18 mouse cellular contexts compared by ENCODE assay signal in the genomic region with DNA sequence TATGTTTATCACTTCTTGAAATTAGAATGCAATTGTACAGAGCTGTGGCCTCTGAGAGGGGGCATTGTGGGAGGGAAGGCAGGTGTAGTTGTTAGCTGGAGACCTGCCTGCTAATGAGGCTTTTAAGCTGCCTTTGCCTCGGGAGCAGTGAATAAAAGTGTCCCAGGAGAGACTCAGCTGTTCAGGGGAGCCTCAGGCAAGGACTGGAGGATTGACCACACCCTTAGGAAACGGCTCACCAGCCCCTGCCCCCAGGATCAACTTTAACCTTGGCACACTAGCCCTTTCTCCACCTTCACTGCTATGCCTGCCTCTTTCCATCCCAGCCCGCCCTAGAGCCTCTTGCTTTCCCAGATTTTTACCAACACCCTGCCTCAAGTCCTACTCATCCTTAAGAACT.
"Had no signal": no experiment of that assay in that cellular context is flagged by ENCODE, and none has a peak within 500 bp of the region (broad histone marks: within the 10 kb centered on the region; RNA-seq: fewer than 3 reads in every experiment).

No protein-coding gene starts in this region.

- ATAC-seq: midbrain, embryonic 15.5 days had no signal

- H3K36me3 ChIP-seq: midbrain, embryonic 10.5 days; midbrain, embryonic 12.5 days; midbrain, embryonic 15.5 days; neural tube, embryonic 13.5 days; neural tube, embryonic 15.5 days; stomach, embryonic 15.5 days had no signal

- H3K9ac ChIP-seq: liver, embryonic 14.5 days; lung, embryonic 14.5 days; midbrain, embryonic 12.5 days; midbrain, embryonic 15.5 days; neural tube, embryonic 13.5 days; neural tube, embryonic 15.5 days; stomach, embryonic 15.5 days had no signal

- DNase-seq: lung, adult 18-20 months; lung, embryonic 14.5 days; lung, postnatal 10 days; lung, postnatal 4 days; right cerebral cortex, postnatal 25 days; right cerebral cortex, postnatal 4 days; thymus, adult 2 months; thymus, postnatal 14 days; thymus, postnatal 4 days had no signal

- H3K4me3 ChIP-seq: midbrain, embryonic 10.5 days; midbrain, embryonic 12.5 days; midbrain, embryonic 15.5 days; myocyte; neural tube, embryonic 13.5 days; neural tube, embryonic 15.5 days; stomach, embryonic 15.5 days had no signal

- H3K4me2 ChIP-seq: lung, embryonic 14.5 days; midbrain, embryonic 12.5 days; midbrain, embryonic 15.5 days; neural tube, embryonic 13.5 days; neural tube, embryonic 15.5 days; stomach, embryonic 15.5 days had no signal

- H3K27me3 ChIP-seq: midbrain, embryonic 12.5 days; midbrain, embryonic 15.5 days; neural tube, embryonic 13.5 days; neural tube, embryonic 15.5 days; stomach, embryonic 15.5 days had no signal

- H3K9me3 ChIP-seq: midbrain, embryonic 10.5 days; midbrain, embryonic 12.5 days; midbrain, embryonic 15.5 days; neural tube, embryonic 13.5 days; stomach, embryonic 15.5 days had no signal

- H3K27ac ChIP-seq: liver, embryonic 14.5 days; midbrain, embryonic 10.5 days; midbrain, embryonic 12.5 days; midbrain, embryonic 15.5 days; neural tube, embryonic 13.5 days; neural tube, embryonic 15.5 days; stomach, embryonic 15.5 days; stomach, postnatal 0 days had no signal

- H3K4me1 ChIP-seq: stomach, embryonic 15.5 days had no signal
